Mouse (Mus musculus) cerebral cortex, adult 2 months (tissue): ENCODE results near the gene Wnt10b.

Experiments
- WGBS: fragments of 180-500 bp; shearing (Covaris S2); methylation state at CpG from one replicate; pipeline ENCODE4 v1.1.7; 2018; 5-methylcytosine and 5-hydroxymethylcytosine counted together

Gene Wnt10b

DNA sequence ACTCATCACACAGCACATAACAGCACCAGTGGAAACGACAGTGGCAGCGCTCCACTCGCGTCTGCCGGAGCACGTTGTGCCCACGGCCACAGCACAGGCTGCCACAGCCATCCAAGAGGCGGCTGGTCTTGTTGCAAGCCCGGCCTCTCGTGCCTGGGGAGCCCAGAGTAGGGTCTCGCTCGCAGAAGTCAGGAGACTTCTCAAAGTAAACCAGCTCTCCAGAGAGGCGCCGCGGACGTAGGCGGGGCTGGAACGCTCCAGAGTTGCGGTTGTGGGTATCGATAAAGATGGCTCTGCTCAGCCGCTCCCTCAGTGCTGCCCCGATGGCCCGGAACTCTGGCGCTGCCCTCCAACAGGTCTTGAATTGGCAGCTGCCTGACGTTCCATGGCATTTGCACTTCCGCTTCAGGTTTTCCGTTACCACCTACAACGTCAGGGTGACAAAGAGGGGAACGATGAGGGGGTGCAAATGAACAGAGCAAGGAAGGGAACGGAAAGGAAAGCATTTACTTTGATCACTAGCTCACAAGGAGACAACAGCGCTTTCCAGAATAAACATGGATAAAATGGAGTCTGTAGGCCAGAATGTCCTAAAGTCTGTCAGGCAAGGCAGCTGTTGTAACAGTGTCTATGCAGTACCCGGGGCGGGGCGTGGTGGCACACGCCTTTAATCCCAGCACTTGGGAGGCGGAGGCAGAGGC is 5.3 kb downstream of the Wnt10b start:
- whole genome bisulfite sequencing: 5% methylated on average over 36 of the region's 36 CpGs

GRCm38 (mm10) chr15:98771813-98772425 is 6.0 kb downstream of the Wnt10b start:
- 30% methylated on average over 12 of the region's 12 CpGs for WGBS

DNA sequence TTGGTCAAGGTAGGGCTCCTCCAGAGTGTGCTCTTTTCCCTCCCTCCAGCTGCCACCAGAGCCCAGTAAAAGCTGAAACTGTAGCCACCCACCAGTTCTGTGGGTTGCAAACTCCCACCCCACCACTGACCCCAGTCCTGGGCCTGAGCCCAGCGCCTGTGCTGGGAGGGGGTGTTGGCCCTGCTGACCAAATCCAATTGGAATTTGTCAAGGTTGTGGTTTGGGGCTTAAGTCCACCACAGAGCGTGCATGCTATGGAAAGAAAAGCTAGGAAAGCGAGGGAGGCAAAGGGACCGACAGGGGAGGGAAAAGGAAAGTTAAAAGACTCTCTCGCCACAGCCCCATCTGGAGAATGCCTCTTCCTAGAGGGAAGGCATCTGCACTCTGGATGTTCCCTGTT is 9.7 kb downstream of the Wnt10b start:
- 56% methylated on average over 5 of the region's 5 CpGs for WGBS

DNA sequence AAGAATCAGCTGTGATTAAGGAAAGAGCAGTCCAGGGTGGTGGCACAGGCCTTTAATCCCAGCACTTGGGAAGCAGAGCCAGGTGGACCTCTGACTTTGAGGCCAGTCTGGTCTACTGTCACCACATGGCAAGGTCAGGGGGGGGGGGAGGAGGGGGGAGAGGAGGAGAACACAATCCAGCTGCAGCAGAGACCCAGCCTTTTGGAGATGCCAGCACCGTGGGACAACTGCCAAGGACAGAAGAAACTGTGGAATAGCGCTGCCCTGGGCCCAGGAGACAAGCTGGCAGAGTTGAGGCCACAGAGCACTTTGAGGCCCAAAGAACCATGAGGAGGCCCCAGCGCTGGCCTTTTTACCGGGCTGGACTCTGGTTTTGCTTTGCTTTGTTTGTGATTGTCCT is 12.0 kb downstream of the Wnt10b start:
- WGBS: 56% methylated on average over 4 of the region's 4 CpGs

- 1% methylated on average over 74 of the region's 76 CpGs for WGBS
Measured at GRCm38 (mm10) chr15:98762670-98763529, 15.1 kb downstream of the Wnt10b start, which contains the start of gene Arf3. Gene Arf3 (minus strand): TSS chr15:98763214.

DNA sequence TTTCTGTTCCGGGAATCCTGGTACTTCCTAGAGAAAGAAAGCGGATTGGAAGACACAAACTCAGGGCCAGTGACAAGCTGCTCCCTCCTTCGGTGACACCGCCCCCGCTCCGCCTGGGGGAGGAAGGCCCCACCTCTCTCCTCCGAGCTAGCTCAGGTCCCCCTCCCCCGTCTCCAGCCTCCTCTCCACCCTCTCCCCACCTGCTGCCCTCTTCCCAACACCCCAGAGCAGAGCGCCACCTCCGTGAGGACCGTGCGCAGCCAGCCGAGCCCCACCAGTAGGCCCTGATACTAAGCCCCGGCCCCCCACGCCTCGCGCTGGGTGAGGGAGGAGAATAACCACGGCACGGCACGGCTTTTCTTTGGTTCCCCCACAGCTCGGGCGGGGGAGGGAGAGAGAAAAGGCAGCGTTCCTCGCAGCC is 15.7 kb downstream of the Wnt10b start:
- WGBS: under 1% methylated on average over 24 of the region's 24 CpGs

- WGBS: 65% methylated on average over 2 of the region's 2 CpGs
Measured at GRCm38 (mm10) chr15:98754125-98754524, 23.8 kb downstream of the Wnt10b start.

DNA sequence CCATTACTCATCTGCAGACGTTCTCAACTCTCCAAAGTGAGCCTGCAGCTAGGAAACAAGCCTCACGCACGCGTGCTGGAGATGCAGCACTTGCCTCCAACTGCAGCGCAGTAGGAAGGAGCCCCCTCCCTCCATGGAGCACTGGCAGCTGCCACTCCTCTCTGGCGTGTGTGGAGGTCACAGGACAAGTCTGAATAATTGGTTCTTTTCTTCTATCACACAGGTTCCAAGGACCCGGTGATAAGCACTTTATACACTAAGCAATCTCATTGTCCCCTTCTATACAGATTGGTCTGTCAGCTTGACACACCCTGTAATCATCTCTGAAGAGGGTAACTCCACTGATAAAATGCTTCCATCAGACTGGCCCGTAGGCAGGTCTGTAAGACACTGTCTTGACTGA is 24.9 kb downstream of the Wnt10b start:
- WGBS: 46% methylated on average over 8 of the region's 8 CpGs

DNA sequence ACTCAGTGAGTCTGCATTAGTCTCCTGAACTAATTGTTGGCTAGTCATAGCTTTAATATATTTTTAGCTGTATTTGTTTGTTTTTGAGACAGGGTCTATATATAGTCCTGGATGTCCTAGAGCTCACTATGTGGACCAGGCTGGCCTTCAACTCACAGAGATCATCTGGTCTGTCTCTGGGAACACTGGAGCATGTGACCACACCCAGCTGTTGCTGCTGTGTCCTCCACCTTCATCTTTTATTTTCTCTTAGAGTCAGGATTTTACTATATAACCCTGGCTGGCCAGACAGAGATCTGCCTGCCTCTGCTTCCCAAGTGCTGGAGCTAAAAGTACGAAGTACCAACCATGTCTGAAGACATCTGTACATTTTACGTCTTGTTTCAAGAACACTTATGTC is 28.9 kb downstream of the Wnt10b start:
- WGBS: 77% methylated on average over 2 of the region's 2 CpGs

DNA sequence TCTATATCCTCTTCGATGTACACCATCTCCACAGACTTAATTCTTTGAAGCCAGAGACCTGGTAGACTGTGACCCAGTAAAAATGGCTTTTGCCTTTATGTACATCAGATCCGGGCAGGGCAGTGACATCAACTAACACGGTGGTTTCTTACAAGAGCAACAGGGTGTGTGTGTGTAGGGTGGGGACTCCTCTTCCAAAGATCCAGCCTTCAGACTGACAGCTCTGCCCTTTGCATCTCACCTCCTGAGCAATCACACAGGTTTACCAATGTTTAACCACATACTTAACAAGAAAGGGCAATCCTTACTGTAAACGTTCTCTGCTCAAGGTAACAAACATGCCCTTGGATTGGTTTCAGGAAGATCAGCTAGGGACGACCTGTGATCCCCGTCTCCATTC is 30.7 kb downstream of the Wnt10b start:
- WGBS: 72% methylated on average over 6 of the region's 6 CpGs

- 36% methylated on average over 10 of the region's 10 CpGs for WGBS
Measured at GRCm38 (mm10) chr15:98746344-98746965, 31.5 kb downstream of the Wnt10b start.

- WGBS: 82% methylated on average over 3 of the region's 3 CpGs
Measured at GRCm38 (mm10) chr15:98743863-98744262, 34.1 kb downstream of the Wnt10b start.

- WGBS: 60% methylated on average over 8 of the region's 8 CpGs
Measured at GRCm38 (mm10) chr15:98742766-98743428, 35.1 kb downstream of the Wnt10b start.

- WGBS: 61% methylated on average over 8 of the region's 8 CpGs
Measured at GRCm38 (mm10) chr15:98740219-98740618, 37.7 kb downstream of the Wnt10b start.

DNA sequence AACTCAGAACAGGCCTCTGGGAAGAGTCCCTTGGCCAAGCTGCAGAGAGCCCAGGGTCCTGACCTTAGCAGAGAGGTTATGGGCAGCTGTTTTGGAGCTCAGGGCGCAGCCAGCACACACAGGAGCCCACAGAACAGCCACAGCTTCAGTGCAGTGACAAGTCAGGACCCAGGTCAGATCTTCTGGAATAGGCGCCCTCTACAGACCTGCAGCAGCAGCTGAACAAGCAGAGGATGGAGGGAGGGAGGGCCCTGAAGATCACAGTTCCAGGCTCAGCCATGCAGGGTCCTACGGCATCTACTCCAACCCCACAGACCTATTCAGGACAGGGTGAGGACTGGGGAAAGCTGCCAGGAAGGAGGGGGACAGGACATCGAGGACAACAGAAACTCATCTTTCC is 39.2 kb downstream of the Wnt10b start:
- WGBS: 68% methylated on average over 4 of the region's 4 CpGs

DNA sequence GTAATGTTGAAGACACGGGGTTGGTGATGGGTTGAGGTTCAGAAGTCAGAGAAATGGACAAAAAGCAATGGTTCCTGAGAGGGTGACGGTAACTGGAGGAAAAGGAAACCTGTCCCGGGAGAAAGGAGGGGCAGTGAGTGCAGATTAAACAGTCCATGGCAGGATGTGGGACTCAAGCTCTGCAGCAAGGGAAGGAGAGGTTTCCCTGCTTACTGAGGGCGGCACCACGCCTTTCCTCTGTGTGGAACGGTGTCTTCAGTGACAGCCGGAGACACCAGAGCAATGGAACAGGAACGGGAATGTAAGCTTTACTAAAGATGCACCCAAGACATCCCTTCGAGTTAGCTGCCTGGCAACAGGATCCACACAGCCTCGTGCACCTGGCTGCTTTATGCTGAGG is 41.4 kb downstream of the Wnt10b start:
- 81% methylated on average over 10 of the region's 10 CpGs for WGBS

GRCm38 (mm10) chr15:98733976-98734566 is 43.9 kb downstream of the Wnt10b start:
- WGBS: 71% methylated on average over 5 of the region's 5 CpGs

- WGBS: 78% methylated on average over 6 of the region's 6 CpGs
Measured at GRCm38 (mm10) chr15:98733370-98733769, 44.6 kb downstream of the Wnt10b start.

DNA sequence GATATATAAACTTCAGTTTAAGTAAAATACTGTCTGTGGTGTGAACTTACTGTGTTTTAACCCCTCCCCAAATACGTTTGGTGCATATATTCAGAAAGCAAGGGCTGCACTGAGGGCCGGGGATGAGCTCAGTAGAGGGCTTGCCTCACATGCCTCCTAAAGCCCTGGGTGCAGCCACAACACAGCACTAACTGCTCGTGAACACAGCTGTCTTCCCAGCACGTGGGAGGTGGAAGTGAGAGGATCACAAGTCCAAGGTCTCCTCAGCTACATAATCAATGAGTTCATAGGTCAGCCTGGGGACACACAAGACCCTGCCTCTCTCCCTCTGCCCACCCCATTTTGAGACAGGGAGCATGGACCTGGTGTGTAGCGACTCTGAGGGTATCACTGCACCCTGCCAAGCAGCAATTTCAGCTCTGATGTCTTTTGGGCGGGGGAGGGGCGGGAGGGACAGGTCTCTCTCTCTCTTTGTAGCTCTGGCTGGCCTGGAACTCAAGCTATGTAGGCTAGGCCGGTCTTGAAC is 45.9 kb downstream of the Wnt10b start:
- 56% methylated on average over 8 of the region's 8 CpGs for WGBS

GRCm38 (mm10) chr15:98730790-98731189 is 47.2 kb downstream of the Wnt10b start:
- WGBS: 78% methylated on average over 6 of the region's 6 CpGs
